Mouse (Mus musculus) kidney, adult 2 months (tissue): Measurements from ENCODE around the gene Bloc1s4.

Experiments used
- CTCF ChIP-seq: fragments of 200-500 bp; conservative IDR thresholded peaks from 2 replicates; pipeline ENCODE4 v1.5.1; 2011; ENCODE audit warnings: low read depth, mild to moderate bottlenecking, control low read depth, low read length, moderate library complexity, mixed read lengths; ENCODE audit not compliant: insufficient read depth, insufficient read length
- POLR2A ChIP-seq: fragments of 200-500 bp; IDR thresholded peaks from one replicate; pipeline ENCODE4 v1.6.1; 2011; ENCODE audit warnings: low read depth, low read length, control low read depth

DNA sequence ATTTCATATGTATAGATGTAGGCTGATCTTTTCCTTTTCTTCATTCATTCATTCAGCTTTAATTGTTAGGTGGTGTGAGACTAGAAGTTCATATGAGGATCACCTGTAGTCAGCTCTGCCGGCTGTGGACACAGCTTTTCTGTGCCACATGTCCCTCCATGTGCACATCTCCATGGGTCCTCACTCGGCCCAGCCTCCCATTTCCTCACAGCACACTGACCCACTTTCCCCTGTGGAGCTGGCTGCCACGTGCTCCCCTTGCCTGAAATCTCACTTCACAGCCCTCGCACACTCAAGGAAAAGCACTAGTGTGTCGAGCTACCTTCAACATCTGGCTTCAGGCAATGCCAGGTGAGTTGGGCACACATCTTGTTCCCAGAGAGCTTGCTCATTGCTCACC is 29.3 kb downstream of the Bloc1s4 start:
- TF ChIP-seq CTCF, result no peak
- TF ChIP-seq POLR2A, result no peak
